Mouse (Mus musculus) forebrain, embryonic 10.5 days (tissue): ENCODE measurements around the gene Olfr328. TPM values are rescaled to one million over a fixed set of nuclear protein-coding genes. Genes with fewer than 3 reads are reported as not detected.
"Not testable (repeated sequence)": the region's sequence is repeated elsewhere in the genome, so short reads cannot be mapped to it uniquely, and the experiment has no call there.

Experiments used
- DNase-seq: peaks from one replicate; pipeline ENCODE4 v3.0.0-alpha.2; 2017; ENCODE audit warnings: low spot score; ENCODE audit errors: extremely low spot score
- H3K27ac ChIP-seq: fragments of 300-500 bp; sonication (generic); 2 replicates; pipeline ENCODE4 v1.5.1; 2016; ENCODE audit warnings: mild to moderate bottlenecking
- H3K27me3 ChIP-seq: fragments of 300-500 bp; sonication (generic); 2 replicates; pipeline ENCODE4 v1.6.1; 2016; ENCODE audit warnings: mild to moderate bottlenecking; ENCODE audit not compliant: poor library complexity, severe bottlenecking
- H3K36me3 ChIP-seq: fragments of 300-500 bp; sonication (generic); replicated peaks from 2 replicates; pipeline ENCODE4 v1.6.1; 2016; ENCODE audit warnings: mild to moderate bottlenecking, moderate library complexity
- H3K4me1 ChIP-seq: fragments of 300-500 bp; sonication (generic); 2 replicates; pipeline ENCODE4 v1.6.1; 2016
- H3K4me3 ChIP-seq: fragments of 300-500 bp; sonication (generic); 2 replicates; pipeline ENCODE4 v1.5.1; 2016; ENCODE audit warnings: mild to moderate bottlenecking, moderate library complexity
- H3K9me3 ChIP-seq: fragments of 300-500 bp; sonication (generic); 2 replicates; pipeline ENCODE4 v1.6.1; 2016; ENCODE audit warnings: mild to moderate bottlenecking, moderate library complexity
- WGBS: fragments of 180-500 bp; shearing (Covaris S2); methylation state at CpG from one replicate; pipeline ENCODE4 v1.1.7; 2016; 5-methylcytosine and 5-hydroxymethylcytosine counted together
- polyA plus RNA-seq: library from polyadenylated mRNA; unstranded; fragments of >200 nt; fragmentation: Nextera tagmentation; extraction: Ambion mirVana; gene quantifications from 2 replicates; pipeline ENCODE4 v1.2.1, GENCODE M21; 2016

Gene Olfr328
- polyA plus RNA-seq, 1 experiment from 2014 or later: not detected

DNA sequence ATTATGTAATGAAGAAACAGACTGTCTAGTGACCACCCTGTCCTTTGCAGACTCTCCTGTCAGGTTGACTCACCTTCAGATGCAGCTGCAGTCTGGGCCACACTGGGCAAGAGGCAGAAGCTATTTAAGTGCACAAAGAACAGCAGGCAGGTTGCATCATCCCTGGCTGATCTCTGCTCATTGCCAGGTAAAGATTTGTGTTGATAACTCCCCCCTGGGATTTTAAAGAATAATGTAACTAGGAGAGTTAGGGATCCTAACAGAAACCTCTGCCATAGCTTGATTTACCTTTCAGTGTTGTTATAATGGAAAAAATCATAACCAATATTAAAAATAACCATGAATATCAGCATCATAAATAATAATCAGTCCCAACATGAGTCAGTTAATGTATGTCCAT, 20.7 kb downstream of the Olfr328 start, which contains the start of gene Olfr330:
Olfr330 (minus strand) TSS at position 101 of the 400 bp plus-strand sequence.
- H3K36me3 ChIP-seq, H3K4me3 ChIP-seq, H3K4me1 ChIP-seq, H3K9me3 ChIP-seq, H3K27ac ChIP-seq, DNase-seq, H3K27me3 ChIP-seq: not testable (repeated sequence)

- H3K27ac ChIP-seq, H3K27me3 ChIP-seq, H3K9me3 ChIP-seq, DNase-seq, H3K36me3 ChIP-seq, H3K4me1 ChIP-seq, H3K4me3 ChIP-seq: not testable (repeated sequence)
- WGBS: 92% methylated on average over 8 of the region's 9 CpGs
Observed at GRCm38 (mm10) chr11:58519756-58520155, 35.7 kb downstream of the Olfr328 start.

- H3K27me3 ChIP-seq, H3K27ac ChIP-seq, DNase-seq, H3K9me3 ChIP-seq, H3K4me1 ChIP-seq, H3K36me3 ChIP-seq, H3K4me3 ChIP-seq: not testable (repeated sequence)
- 94% methylated on average over 18 of the region's 18 CpGs for WGBS
Observed at GRCm38 (mm10) chr11:58518916-58519315, 36.5 kb downstream of the Olfr328 start.

- H3K9me3 ChIP-seq, H3K27ac ChIP-seq, H3K4me3 ChIP-seq, H3K4me1 ChIP-seq, DNase-seq, H3K36me3 ChIP-seq, H3K27me3 ChIP-seq: not testable (repeated sequence)
- WGBS: 89% methylated on average over 19 of the region's 19 CpGs
Observed at GRCm38 (mm10) chr11:58509058-58509457, 46.4 kb downstream of the Olfr328 start.

GRCm38 (mm10) chr11:58502472-58502871, 53.0 kb downstream of the Olfr328 start, which contains the start of gene Olfr331:
Gene Olfr331, minus strand, starts transcription at chr11:58502572.
- not testable (repeated sequence) for H3K4me3 ChIP-seq, H3K9me3 ChIP-seq, H3K36me3 ChIP-seq, H3K4me1 ChIP-seq, DNase-seq, H3K27me3 ChIP-seq, H3K27ac ChIP-seq

Other genes with a start within 250 kb of the Olfr328 start
- gene Zfp692, start 248.6 kb downstream of the Olfr328 start, polyA plus RNA-seq: 27.1 and 30.9 TPM in 2 replicates
- 23.9 and 24.1 TPM in 2 replicates for gene Zfp672, start 225.3 kb downstream of the Olfr328 start, polyA plus RNA-seq
- gene Sh3bp5l, start 224.9 kb downstream of the Olfr328 start, polyA plus RNA-seq: 39.8 and 40.9 TPM in 2 replicates
- not detected in 2 replicates for gene Lypd8, start 176.6 kb downstream of the Olfr328 start, polyA plus RNA-seq
- gene 1810065E05Rik, start 134.5 kb downstream of the Olfr328 start, polyA plus RNA-seq: not detected in 2 replicates
- gene Gm12253, start 123.1 kb downstream of the Olfr328 start, polyA plus RNA-seq: not detected in 2 replicates
- not detected in 2 replicates for gene Lypd9, start 102.7 kb downstream of the Olfr328 start, polyA plus RNA-seq
- gene Olfr30, start 93.4 kb downstream of the Olfr328 start, polyA plus RNA-seq: not detected in 2 replicates
- gene Olfr332, start 63.1 kb downstream of the Olfr328 start, polyA plus RNA-seq: not detected in 2 replicates
- gene Olfr331, start 53.1 kb downstream of the Olfr328 start, polyA plus RNA-seq: not detected in 2 replicates
- gene Olfr330, start 20.8 kb downstream of the Olfr328 start, polyA plus RNA-seq: not detected in 2 replicates
- not detected in 2 replicates for gene Olfr329-ps, start 9.2 kb downstream of the Olfr328 start, polyA plus RNA-seq
- gene Olfr224, start 14.9 kb upstream of the Olfr328 start, polyA plus RNA-seq: not detected in 2 replicates
- not detected in 2 replicates for gene Olfr325, start 22.1 kb upstream of the Olfr328 start, polyA plus RNA-seq
- not detected in 2 replicates for gene Olfr324, start 39.5 kb upstream of the Olfr328 start, polyA plus RNA-seq
- not detected in 2 replicates for gene 2210407C18Rik, start 60.4 kb upstream of the Olfr328 start, polyA plus RNA-seq
- not detected in 2 replicates for gene Olfr323, start 74.9 kb upstream of the Olfr328 start, polyA plus RNA-seq
- gene Trim58, start 84.8 kb upstream of the Olfr328 start, polyA plus RNA-seq: 0.33 and 0.35 TPM in 2 replicates
- not detected in 2 replicates for gene Olfr322, start 103.1 kb upstream of the Olfr328 start, polyA plus RNA-seq
- not detected in 2 replicates for gene Olfr320, start 125.5 kb upstream of the Olfr328 start, polyA plus RNA-seq
- gene Olfr319, start 143.5 kb upstream of the Olfr328 start, polyA plus RNA-seq: not detected in 2 replicates
- gene Olfr318, start 168.4 kb upstream of the Olfr328 start, polyA plus RNA-seq: not detected in 2 replicates
- not detected in 2 replicates for gene Olfr317, start 183.6 kb upstream of the Olfr328 start, polyA plus RNA-seq
- gene Olfr316, start 197.1 kb upstream of the Olfr328 start, polyA plus RNA-seq: not detected in 2 replicates
- not detected in 2 replicates for gene Olfr315, start 217.6 kb upstream of the Olfr328 start, polyA plus RNA-seq
- gene Olfr314, start 227.3 kb upstream of the Olfr328 start, polyA plus RNA-seq: not detected in 2 replicates
- gene Fam183b, start 246.3 kb upstream of the Olfr328 start, polyA plus RNA-seq: 1.0 and 1.9 TPM in 2 replicates